Mouse (Mus musculus) ES-CJ7 (cell line): ENCODE results near the gene Krtap8-1.
A peak's percentile ranks its signal among the peaks of the same experiment; 100 is the strongest.

ENCODE experiments used
- DNase-seq: peaks from one replicate; pipeline ENCODE4 v3.0.0; 2011; ENCODE audit warnings: low read depth, low spot score

Gene Krtap8-1

GRCm38 (mm10) chr16:89487852-89488251, at the start of gene Krtap8-1:
Krtap8-1 (minus strand) TSS chr16:89487952.
- no peak for DNase-seq

- no peak for DNase-seq
These were observed 49.6 kb upstream of the Krtap8-1 start for GRCm38 (mm10) chr16:89537349-89537748.

- DNase-seq = no peak
These were observed 42.8 kb upstream of the Krtap8-1 start for GRCm38 (mm10) chr16:89530547-89530946.

- DNase-seq = no peak
These were observed 42.1 kb upstream of the Krtap8-1 start for GRCm38 (mm10) chr16:89529846-89530245.

GRCm38 (mm10) chr16:89528380-89528779, 40.6 kb upstream of the Krtap8-1 start:
- no peak for DNase-seq

- no peak for DNase-seq
These were observed 33.2 kb upstream of the Krtap8-1 start for GRCm38 (mm10) chr16:89520996-89521395.

GRCm38 (mm10) chr16:89520555-89520954, 32.8 kb upstream of the Krtap8-1 start:
- DNase-seq = no peak

GRCm38 (mm10) chr16:89520091-89520490, 32.3 kb upstream of the Krtap8-1 start:
- DNase-seq = no peak

- peak; percentile 63 for DNase-seq
These were observed 29.9 kb upstream of the Krtap8-1 start for GRCm38 (mm10) chr16:89517635-89518034.

GRCm38 (mm10) chr16:89513431-89513830, 25.7 kb upstream of the Krtap8-1 start:
- no peak for DNase-seq

GRCm38 (mm10) chr16:89508223-89508622, 20.5 kb upstream of the Krtap8-1 start, which contains the start of gene Krtap7-1:
Krtap7-1 (minus strand) TSS chr16:89508323.
- no peak for DNase-seq

GRCm38 (mm10) chr16:89503571-89503970, 15.8 kb upstream of the Krtap8-1 start:
- no peak for DNase-seq

GRCm38 (mm10) chr16:89501870-89502269, 14.1 kb upstream of the Krtap8-1 start:
- no peak for DNase-seq

- no peak for DNase-seq
These were observed 9.2 kb upstream of the Krtap8-1 start for GRCm38 (mm10) chr16:89497002-89497401.

GRCm38 (mm10) chr16:89495394-89496153, 7.8 kb upstream of the Krtap8-1 start:
- no peak for DNase-seq

GRCm38 (mm10) chr16:89477679-89478314, 10.0 kb downstream of the Krtap8-1 start:
- no peak for DNase-seq

GRCm38 (mm10) chr16:89461189-89461588, 26.6 kb downstream of the Krtap8-1 start:
- no peak for DNase-seq
